Mouse (Mus musculus) bone marrow, adult 2 months (tissue): ENCODE results near the gene Gm9903.

Experiments used
- CTCF ChIP-seq: fragments of 200-500 bp; IDR thresholded peaks from 2 replicates; pipeline ENCODE4 v1.5.1; 2011; ENCODE audit warnings: low read length, control low read depth; ENCODE audit not compliant: control insufficient read depth, insufficient read depth
- POLR2A ChIP-seq: fragments of 200-500 bp; IDR thresholded peaks from 2 replicates; pipeline ENCODE4 v1.6.1; 2011; ENCODE audit warnings: low read depth, mild to moderate bottlenecking, control low read depth, low read length, borderline replicate concordance; ENCODE audit not compliant: control insufficient read depth

DNA sequence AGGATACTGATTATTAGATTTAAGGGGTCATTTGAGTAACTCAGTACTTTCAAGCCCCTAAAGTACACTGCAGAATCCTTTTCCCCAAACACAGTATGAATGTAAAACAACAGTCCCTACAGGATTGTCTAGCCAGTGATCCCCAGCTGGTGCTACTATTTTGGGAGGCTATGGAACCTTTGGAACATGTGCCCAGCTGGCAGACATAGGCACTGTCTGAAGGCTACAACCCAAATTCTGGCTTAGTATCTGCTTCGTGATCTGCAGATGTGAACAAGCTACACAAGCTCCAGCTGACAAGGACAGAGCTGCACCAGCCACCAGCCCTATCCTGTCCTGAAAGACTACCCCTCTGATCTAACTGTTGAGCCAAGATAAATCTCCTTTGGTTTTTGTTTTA lies 2.8 kb downstream of the Gm9903 start:
- TF ChIP-seq CTCF (no peak), POLR2A (no peak)
